Mouse (Mus musculus) lung, adult 2 months (tissue): ENCODE results near the gene Ryr2. TPM values are rescaled to one million over a fixed set of nuclear protein-coding genes. Genes with fewer than 3 reads are reported as not detected.

ENCODE experiments used
- DNase-seq: peaks from one replicate; pipeline ENCODE4 v3.0.0; 2022
- H3K4me1 ChIP-seq: fragments of 200-500 bp; 2 replicates; pipeline ENCODE4 v1.6.1; 2011; ENCODE audit warnings: low read length; ENCODE audit not compliant: control insufficient read depth, insufficient read depth
- H3K4me3 ChIP-seq: fragments of 200-500 bp; replicated peaks from 2 replicates; pipeline ENCODE3; 2011; ENCODE audit warnings: low read depth, mild to moderate bottlenecking, control low read depth, low read length; ENCODE audit errors: extremely low read depth
- CTCF ChIP-seq: fragments of 200-500 bp; IDR thresholded peaks from 2 replicates; pipeline ENCODE4 v1.5.1; 2011; ENCODE audit warnings: mild to moderate bottlenecking, low read length, control low read depth; ENCODE audit not compliant: insufficient read depth
- POLR2A ChIP-seq: fragments of 200-500 bp; IDR thresholded peaks from 2 replicates; pipeline ENCODE4 v1.6.1; 2011; ENCODE audit warnings: low read depth, mild to moderate bottlenecking, control low read depth, low read length, borderline replicate concordance; ENCODE audit errors: extremely low read depth
- WGBS: fragments of 180-500 bp; shearing (Covaris S2); methylation state at CpG from one replicate; pipeline ENCODE4 v1.1.7; 2018; 5-methylcytosine and 5-hydroxymethylcytosine counted together
- polyA plus RNA-seq: library from polyadenylated mRNA; depleted of rRNA; stranded (reverse); fragments of >200 nt; gene quantifications from 2 replicates; pipeline ENCODE4 v1.2.3, GENCODE M21; 2012

Gene Ryr2
- polyA plus RNA-seq, 1 experiment, result 4.1 TPM

DNA sequence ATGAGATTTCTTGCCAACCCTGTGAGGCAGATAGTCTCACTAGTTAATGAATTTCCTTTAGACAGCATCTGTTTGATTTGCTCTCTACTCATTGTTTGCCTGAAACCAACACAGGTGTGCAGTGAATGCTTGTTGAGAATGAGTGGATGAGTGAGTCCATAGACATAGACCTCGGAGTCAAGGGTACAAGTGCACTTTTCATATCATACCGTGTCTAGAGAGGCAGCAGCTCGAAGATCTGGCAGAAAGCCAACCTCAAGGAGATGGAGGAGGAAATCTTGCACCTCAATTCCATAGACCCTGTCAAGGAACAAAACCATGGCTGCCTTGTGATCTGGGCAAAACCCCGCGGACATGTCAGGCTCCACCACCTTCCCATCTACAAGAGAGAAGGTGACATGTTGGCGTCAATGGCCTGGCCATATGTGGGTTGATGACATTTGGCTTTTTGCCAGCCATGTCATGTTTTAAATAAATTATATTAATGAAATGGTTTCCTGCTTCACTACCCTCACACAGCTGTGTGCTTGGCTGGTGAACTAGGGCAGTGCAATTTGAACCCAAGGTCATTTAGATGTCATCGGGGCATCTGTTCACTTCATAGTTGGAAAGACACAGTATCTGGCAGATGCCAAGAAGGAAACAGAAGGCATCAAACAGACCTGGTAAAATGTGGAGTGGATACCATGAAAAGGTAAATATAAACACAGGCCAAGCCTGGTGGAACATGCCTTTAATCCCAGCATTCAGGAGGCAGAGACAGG lies 396.9 kb downstream of the Ryr2 start:
- Histone ChIP-seq H3K4me1 (no peaks in the 10 kb centered on the region), H3K4me3 (no peak overlapping the region)
- 58% methylated on average over 7 of the region's 7 CpGs for WGBS
- TF ChIP-seq CTCF, result no peak
- TF ChIP-seq POLR2A, result no peak
- DNase-seq, result no peak

DNA sequence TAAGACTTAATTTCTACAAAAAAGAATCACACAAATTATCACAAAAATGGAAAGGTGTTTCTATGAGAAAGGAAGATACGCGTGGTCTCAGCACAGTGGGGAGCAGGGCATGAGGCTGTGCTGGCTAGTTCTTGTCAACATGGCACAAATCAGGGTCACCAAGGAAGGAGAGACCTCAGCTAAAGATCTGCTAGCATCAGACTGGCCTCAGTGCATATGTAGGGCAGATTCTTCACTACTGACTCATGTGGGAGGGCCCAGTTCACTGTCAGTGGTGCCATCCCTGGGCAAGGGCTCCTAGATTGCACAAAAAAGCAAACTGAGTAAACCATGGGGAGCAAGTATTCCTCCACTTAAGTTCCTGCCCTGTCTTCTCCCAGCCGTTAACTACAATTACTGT lies 405.0 kb downstream of the Ryr2 start:
- Histone ChIP-seq H3K4me1 (no peaks in the 10 kb centered on the region), H3K4me3 (no peak overlapping the region)
- no peak for TF ChIP-seq POLR2A
- no peak for TF ChIP-seq CTCF
- DNase-seq, result no peak
- 88% methylated on average over 3 of the region's 3 CpGs for WGBS

DNA sequence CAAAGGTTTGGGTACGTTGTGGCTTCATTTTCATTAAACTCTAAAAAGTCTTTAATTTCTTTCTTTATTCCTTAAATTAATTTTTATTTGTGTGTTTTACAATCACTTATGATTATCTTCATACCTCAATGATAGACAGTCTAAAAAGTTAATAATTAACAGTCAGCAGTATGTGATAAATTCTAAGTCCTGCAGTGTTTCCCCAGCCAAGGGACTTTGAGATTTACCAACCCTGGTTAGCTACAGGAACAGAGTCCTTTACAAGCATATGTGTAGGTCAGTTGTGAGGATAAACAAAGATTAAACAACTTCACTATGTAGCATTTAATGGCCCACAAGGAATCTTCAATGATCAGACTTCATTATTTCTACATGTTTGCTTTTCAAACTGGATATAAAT lies 410.2 kb downstream of the Ryr2 start:
- 77% methylated on average over 1 of the region's 1 CpGs for WGBS
- DNase-seq, result no peak
- Histone ChIP-seq H3K4me3 (no peak overlapping the region), H3K4me1 (no peaks in the 10 kb centered on the region)
- TF ChIP-seq POLR2A, result no peak
- no peak for TF ChIP-seq CTCF

DNA sequence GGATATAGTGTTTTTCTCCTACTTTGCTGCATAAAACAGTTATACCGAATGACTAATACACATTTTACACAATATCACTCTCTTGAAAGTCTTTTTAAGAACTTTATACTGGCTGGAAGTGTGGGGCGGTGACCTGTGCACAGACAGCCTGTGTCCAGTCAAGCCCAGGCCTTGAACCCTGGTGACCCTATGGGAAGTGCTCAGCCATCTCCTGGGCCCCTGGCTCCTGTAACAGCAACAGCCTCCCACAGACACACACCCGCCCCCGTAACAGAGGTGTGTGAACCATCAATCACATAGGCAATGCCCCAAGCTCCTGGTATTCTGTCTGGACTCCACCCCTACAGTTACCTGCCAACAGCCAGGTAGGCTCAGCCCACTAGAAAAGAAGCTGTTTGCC lies 424.9 kb downstream of the Ryr2 start:
- H3K4me1 ChIP-seq, result no peaks in the 10 kb centered on the region
- DNase-seq, result no peak
- TF ChIP-seq POLR2A (no peak), CTCF (no peak)
- WGBS, result 76% methylated on average over 4 of the region's 4 CpGs
- H3K4me3 ChIP-seq, result no peak overlapping the region

DNA sequence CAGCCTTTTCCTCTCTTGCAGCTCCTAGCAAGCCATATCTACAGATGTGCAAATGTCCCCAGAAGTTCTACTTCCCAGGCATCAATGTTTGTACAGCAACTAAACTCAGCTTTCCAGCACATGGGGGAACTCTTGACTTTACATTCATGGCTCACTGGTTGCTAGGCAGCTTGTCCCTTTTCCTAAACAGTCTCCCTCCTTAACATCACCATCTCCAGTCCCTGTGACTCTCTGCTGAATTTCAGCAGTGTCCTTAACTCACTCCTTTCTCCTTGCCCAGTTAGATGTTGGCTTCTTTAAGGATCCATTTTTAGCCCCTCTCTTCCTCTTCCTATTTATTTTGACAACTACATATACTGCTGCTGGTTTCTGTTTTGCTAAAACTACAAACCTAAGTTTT lies 443.9 kb downstream of the Ryr2 start:
- Histone ChIP-seq H3K4me3 (no peak overlapping the region), H3K4me1 (no peaks in the 10 kb centered on the region)
- TF ChIP-seq POLR2A (no peak), CTCF (no peak)
- no peak for DNase-seq

DNA sequence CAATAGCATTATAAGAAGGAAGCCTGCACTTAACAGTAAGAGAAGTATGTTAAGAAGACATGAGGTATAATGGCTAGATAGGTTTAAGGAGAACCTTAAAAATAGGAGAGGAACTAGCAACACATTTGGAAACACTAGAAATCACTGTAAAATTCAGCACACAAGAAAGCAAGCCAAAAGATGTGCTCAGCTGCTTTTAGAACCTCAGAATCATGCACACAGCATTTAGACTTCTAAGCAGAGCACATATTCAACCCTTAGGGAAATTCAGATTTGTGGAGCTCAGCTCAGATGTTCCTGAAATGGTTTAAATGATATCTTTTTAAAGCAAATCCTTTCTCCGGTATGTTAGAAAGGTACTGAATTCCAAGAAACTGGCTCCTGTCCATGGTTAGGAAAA lies 461.9 kb downstream of the Ryr2 start:
- WGBS, result 95% methylated on average over 1 of the region's 1 CpGs
- no peaks in the 10 kb centered on the region for H3K4me1 ChIP-seq
- no peak for TF ChIP-seq CTCF
- TF ChIP-seq POLR2A, result no peak
- no peak for DNase-seq
- H3K4me3 ChIP-seq, result no peak overlapping the region

DNA sequence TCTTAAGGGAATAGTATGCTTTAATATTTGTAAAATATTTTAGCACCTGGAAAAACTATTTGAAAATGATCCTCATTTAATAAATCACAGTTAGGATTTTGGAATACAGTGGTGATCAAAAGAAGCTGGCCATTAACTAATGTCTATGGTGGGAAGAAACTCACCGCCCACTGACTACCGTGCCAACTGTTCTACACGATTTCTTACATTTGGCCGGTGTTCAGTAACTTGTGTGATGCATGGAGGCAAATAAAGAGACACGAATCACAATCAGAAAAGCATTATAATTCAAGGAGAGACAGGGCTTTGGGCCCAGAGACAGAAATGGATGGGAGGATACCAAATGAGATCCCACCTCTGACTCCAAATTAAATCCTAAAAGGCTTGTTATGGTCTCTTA lies 470.4 kb downstream of the Ryr2 start:
- Histone ChIP-seq H3K4me3 (no peak overlapping the region), H3K4me1 (no peaks in the 10 kb centered on the region)
- TF ChIP-seq CTCF, result no peak
- no peak for TF ChIP-seq POLR2A
- no peak for DNase-seq
- 83% methylated on average over 5 of the region's 5 CpGs for WGBS

DNA sequence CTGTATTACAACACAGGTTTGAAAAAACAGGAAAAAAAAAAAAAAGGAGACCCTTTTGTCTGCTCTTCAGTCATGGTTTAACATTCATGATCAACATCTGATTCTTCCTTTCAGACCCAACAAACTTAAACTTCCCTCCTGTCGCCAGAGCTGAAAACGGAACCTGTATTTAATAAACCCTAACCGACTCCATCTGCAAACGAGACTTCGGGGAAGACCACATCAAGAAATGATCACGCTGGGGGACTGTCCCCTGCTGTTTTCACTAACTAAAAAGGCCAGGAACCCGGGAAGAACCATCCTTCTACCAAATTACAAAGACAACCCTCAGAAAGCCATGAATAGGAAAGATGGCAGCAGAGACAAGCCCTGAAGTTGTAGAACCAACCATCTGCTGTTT lies 482.2 kb downstream of the Ryr2 start:
- Histone ChIP-seq H3K4me3 (no peak overlapping the region), H3K4me1 (no peaks in the 10 kb centered on the region)
- 82% methylated on average over 7 of the region's 7 CpGs for WGBS
- TF ChIP-seq CTCF, result no peak
- TF ChIP-seq POLR2A, result no peak
- DNase-seq, result no peak

DNA sequence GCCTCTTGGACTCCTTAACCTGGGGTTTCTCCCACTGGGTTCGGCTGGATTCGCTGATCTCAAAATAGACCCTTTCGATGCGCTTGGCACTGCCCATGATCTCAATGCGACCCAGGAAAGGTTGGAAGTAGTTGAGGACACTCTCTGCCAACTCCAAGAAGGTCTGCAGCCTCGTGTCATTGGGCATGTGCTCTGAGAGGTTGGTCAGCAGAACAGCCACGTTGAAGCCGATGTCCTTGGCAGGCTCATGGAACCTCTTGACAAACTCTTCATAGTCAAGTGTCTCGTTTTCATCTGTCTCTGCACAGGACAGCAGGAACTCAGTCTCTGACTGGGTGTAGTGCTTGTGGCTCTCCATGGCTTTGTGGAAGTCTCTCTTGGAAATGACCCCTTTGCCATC lies 511.3 kb downstream of the Ryr2 start:
- Histone ChIP-seq H3K4me1 (no peaks in the 10 kb centered on the region), H3K4me3 (no peak overlapping the region)
- 83% methylated on average over 9 of the region's 9 CpGs for WGBS
- no peak for TF ChIP-seq CTCF
- TF ChIP-seq POLR2A, result no peak
- DNase-seq, result no peak

DNA sequence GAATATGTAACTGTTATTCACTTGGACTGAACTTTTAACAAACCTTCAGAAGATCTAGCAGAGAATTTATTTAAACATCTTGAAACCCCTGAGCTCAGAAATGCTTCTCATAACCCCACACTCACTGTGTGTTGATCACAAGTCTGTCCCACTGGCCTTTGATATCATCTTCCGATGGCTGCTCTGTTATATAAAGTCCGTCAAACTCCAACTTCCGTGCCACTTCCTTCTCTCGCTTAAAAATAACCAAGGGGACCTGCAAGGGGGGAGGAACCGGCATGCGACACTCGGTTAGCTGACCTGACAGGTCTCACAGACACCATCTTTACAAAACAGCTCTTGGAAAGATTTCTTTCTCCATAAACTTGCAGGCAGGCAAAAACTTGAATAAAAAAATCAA lies 521.5 kb downstream of the Ryr2 start:
- 29% methylated on average over 7 of the region's 7 CpGs for WGBS
- DNase-seq, result no peak
- Histone ChIP-seq H3K4me3 (no peak overlapping the region), H3K4me1 (no peaks in the 10 kb centered on the region; the same call in 1 of the 2 replicates)
- TF ChIP-seq CTCF (no peak), POLR2A (no peak)

DNA sequence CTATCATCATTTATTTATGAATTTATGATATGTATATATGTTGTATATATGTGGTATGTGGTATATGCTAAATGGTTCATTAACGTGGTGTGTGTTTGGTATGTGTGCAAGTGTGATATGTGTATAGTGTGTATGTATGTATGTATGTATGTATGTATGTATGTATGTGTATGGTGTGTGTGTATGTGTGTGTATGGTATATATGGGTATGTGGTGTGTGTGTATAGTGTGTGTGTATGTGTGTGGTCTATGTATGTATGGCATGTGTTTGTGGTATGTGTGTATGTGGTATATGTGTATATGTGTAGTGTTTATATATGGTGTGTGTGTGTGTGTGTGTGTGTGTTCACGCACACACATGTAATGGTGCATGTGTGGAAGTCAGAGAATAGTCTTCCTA lies 534.2 kb downstream of the Ryr2 start:
- DNase-seq, result no peak
- WGBS, result 45% methylated on average over 2 of the region's 2 CpGs
- TF ChIP-seq CTCF (no peak), POLR2A (no peak)
- H3K4me1 ChIP-seq, result no peaks in the 10 kb centered on the region
- no peak overlapping the region for H3K4me3 ChIP-seq
